Mouse (Mus musculus) layer of hippocampus, adult 8-10 months (tissue): ENCODE measurements around the gene Syt12. TPM values are rescaled to one million over a fixed set of nuclear protein-coding genes. Genes with fewer than 3 reads are reported as not detected.
A peak's percentile ranks its signal among the peaks of the same experiment; 100 is the strongest.

ENCODE experiments used
- DNase-seq, 2 experiments: peaks; one replicate each; pipeline ENCODE4 v3.0.0; 2022; ENCODE audit warnings: low spot score in 2 of 2
- total RNA-seq, 4 experiments: library from RNA; stranded (reverse); gene quantifications; 2 replicates each; pipeline ENCODE4 v1.2.4; 2022

Syt12 gene
- total RNA-seq, 4 experiments from 2014 or later, result 29.2 to 31.3 (median 30.2) TPM

DNA sequence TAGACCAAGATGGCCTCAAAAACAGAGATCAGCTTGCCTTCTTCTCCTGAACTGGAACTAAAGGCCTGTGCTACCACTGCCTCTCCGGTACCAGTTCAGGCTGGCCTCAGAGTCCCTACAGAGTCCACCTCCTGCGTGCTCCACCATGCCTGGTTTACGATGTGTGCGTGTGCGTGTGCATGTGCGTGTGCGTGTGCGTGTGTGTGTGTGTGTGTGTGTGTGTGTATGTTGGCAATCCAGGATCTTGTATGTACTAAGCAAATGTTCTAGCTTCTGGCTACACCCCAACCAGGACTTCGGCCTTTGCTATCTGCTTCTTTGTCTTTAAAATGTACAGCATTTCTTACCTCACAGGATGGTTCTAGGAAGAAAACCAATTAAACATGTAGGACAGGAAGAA lies 28.0 kb downstream of the Syt12 start:
- no peak for DNase-seq

DNA sequence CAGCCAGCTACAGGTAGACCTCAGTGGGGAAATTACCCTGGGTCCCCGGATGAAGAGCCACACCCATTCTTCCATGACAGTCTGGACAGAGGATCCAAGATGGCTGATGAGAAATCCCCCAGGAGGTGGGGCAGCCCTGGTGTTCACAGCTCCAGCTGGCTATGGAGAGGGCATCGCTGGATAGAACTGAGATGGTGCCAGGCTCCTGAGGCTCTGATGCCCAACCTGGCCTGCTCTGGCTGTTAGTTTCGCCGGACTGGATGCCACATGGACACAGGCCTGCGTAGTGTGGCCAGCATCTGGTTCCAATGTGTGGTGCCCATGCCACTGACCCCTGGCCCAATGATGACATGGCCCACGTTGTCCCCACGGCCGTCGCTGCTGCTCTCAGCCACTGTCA lies 29.8 kb downstream of the Syt12 start:
- no peak for DNase-seq

DNA sequence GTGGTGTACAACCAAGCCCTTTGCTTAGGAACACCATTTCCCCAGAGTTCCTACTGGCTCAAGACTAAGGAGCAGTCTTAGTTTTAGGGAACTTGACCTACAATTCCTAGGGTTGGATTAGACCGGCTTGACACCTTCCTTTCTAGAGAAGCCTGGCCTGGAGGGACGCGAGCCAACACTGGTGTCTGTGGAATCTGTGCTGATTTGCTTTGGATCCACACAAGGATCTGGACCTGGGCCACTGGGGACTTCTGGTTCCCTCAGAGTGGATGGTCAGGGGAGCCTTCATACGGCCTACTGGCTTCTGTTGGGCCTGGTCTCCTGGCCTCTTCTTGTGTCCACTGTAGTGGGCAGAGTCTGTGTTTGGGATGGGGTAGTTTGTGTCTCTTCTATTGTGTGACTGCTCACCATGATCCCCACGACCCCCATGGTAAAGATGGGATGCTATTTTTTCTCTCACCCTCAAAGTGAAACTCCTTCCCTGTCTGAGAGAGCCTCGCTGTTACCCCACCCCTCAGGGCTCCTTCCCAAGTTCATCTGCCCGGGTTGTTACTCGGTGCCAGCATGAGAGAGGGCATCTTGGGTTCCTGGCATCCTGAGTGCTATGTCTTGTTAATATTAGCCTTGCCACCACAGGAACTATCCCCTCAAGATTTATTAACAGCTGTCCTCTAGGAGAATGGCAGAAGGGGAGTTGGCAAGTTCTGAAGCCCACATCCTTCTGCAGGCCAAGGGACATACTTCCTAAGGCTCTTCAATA lies 30.4 kb downstream of the Syt12 start:
- no peak for DNase-seq

DNA sequence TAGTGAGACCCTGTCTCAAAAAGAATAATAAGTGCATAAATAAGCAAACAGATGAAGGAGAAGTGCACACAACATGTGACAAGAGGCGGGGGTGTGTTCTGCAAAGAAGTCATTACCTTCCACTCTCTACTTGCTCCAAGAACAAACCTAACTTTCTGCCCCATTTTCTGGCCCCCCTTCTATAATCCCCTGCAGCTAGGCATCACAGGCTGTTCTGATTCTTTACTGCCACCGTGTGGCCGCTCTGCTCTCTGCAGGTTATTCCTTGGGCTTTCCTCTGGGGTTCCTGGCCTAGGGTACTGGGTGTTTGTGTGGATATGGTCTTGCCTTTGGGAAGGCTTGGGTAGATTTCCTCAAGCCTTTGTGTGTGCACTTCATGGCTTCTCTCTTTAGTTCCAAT lies 34.8 kb downstream of the Syt12 start:
- DNase-seq, result peak in 1 of 2 experiments; percentile 70

- DNase-seq, result no peak
These were observed 35.6 kb downstream of the Syt12 start for GRCm38 (mm10) chr19:4441621-4442161.

DNA sequence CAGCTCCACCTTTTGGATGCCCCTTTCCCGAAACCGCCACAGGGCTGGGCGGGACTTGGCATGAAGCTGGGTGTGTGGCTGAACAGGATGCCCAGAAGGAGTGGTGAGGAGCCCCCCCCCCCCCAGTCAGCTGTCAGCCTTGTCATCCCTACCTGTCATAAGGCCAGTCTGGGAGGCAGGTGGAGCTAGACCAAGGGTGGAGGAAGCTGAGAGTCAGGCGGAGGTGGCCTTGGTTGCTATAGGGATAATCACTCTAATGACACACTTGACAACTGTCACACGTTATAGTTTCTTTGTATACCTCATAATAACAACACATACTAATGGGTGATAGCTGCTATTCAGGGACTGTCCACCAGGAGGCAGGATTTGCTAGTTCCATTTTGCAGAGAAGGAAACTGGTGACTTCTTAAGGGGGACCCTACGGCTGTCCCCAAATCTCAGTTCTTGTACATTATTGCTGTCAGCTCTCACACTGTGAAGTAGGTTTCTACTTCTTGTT lies 36.1 kb downstream of the Syt12 start:
- DNase-seq, result peak in 1 of 2 experiments; percentile 54

GRCm38 (mm10) chr19:4440222-4440621 lies 37.0 kb downstream of the Syt12 start:
- DNase-seq, result no peak

DNA sequence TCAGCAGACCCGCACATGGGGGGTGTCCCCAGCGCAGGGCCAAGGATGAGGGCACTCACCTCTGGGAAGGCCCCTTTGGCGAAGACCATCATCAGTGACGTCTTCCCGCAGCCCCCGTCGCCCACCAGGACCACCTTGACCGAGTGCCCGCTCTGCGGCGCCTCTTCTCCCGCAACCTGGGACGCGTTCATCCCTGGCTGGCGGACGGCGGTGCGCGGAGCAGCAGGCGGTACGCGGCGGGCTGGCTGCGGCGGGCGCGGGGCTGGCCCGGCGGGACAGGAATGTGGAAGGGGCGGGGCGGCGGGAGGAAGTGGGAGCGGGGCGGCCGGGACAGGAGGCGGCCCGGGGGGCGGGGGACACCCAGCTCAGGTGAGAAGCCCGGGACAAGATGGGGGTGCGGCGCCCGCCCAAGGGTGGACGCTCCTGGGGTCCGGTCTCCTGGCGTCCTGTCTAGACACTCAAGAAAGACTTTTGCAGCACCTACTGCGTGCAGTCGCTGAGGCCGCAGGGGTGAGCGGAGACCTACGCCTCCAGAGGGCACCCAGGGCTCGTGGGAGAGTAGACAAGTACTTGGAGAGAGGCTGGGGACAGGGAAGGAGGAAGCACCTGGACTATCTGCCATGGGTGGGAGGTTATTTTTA lies 38.0 kb downstream of the Syt12 start, which contains the start of gene Rhod:
Rhod (minus strand) TSS at position 272 of the 641 bp plus-strand sequence.
- DNase-seq, result no peak

- DNase-seq, result no peak
These were observed 38.5 kb downstream of the Syt12 start for GRCm38 (mm10) chr19:4438791-4439160.

DNA sequence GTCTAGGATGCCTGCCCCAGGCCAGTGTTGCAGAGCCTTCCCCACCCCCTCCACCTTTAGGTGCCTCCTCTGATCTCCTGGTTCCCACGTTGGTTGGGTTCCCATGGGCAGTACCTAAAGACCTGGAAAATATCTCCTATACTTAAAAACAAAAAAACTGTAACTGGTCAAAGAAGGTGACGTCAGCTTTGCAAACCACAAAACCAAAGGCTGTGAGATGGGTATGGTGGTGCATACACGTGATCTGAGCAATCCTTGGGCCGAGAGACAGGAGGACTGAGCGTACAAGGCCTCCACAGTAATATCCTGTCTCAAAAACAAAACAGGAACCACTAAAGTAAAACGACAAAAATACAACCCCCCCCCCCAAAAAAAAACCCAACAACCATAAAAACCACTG lies 39.4 kb downstream of the Syt12 start:
- DNase-seq, result no peak

DNA sequence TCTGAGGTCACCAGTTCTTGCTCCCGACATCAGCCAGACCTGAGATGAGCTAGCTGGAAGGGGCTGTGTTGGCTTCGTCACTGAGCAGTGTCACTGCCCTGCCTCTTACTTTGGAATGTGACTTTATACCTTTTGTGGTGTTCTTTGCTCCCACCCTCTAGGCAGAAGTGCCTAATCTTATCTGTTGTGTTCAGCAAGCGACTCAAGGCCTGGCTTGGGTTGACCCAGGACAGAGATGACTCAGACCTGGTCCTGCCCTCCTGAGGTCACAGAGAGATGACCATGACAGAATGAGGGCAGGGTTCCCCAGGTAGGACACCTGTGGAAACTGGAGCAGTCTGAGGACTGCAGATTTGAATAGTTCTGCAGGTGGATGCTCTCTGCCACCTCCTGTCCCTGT lies 41.0 kb downstream of the Syt12 start:
- no peak for DNase-seq

GRCm38 (mm10) chr19:4434999-4435398 lies 42.2 kb downstream of the Syt12 start:
- no peak for DNase-seq

DNA sequence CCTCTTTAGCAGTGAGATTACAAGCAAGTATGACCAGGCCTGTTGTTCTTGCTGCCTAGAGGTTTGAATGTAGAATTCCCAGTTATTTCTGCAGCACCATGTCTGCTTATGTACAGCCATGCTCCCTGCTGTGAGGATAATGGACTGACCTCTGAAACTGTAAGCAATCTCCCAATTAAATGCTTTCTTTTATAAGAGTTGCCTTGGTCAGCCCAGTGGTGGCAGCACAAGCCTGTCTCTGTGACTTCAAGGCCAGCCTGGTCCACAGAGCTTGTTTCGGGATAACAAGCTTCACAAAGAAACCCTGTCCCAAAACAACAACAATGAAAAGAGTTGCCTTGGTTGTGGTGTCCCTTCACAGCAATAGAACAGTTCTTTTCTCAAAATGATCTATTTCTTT lies 43.5 kb downstream of the Syt12 start:
- DNase-seq, result no peak

DNA sequence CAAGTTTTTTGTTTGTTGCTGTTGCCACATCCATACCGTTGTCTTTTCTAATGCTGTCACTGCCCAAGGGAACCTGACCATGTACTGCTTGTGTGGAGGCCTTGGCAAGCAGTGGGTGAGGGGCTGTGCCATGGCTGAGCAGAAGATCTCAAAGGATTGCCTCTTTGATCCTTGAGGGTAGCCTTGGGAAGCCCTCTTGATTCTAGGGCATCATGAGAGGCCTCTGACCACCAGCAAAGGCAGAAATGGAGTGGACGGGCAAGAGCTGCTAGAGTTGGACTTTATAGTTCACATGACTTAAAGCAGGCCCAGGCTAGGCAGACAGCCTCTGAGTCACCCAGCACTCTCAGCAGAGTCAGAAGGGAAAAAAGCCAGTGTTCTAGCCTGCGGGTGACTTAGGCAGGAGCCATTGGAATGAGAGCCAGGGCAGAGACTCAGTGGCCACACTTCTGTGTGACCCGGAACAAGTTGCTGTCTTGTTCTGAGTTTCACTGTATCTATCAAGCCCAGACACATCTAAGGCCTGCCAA lies 47.1 kb downstream of the Syt12 start:
- no peak for DNase-seq

- DNase-seq, result no peak
These were observed 51.5 kb downstream of the Syt12 start for GRCm38 (mm10) chr19:4425610-4426366.

DNA sequence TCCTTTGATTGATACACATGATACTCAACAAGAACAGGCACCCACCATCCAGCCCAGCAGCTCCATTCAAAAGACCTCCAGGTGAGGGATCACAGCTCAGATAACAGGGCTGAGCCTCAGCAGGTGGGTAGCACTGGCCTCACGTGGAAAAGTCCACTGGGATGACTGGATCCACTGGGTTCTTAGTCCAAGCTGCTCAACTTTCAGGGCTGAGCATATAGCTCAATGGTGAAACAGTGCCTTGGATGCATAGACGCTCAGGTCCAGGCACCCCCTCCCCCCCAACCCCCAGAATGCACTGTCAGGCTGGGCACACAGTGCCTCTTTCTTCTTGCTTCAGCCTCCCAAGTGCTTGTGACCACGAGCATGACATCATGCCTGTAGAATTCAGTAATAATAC lies 54.2 kb downstream of the Syt12 start:
- no peak for DNase-seq

GRCm38 (mm10) chr19:4422581-4422980 lies 54.7 kb downstream of the Syt12 start:
- DNase-seq, result no peak

DNA sequence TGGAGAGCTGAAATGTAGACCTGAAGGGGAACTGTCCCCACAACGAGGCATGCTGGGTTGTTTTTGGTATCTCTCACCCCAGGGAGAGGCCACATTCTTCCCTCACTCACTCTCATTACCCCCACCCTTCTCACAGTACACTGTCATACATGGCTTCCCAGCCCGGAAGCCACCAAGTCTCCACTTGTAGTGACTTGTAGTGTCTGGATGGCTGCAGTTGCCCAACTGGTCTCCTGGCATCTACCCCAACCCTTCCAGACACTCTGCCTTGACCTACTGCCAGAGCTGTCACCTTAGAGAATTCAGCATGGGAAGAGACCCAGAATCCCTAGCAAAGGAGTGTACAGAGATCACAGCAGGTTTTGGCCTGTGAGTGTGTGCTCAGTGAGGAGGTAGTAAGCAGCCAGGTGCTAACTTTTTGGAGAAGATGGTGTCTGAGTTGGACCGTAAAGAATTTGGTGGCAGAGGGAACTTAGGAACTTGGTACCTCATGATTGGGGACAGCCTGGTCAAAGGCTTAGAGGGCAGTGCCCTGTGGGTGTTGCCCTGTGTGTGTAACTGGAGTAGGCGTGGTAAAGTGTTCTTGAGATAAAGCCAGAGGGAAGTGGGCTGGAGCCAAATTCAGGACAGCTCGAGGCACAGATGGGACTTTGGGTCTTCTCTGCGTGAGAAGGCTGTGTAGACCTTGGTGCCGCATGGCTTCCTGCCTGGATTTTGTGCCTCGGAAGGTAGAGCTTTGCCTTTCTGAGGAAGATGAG lies 56.9 kb downstream of the Syt12 start:
- DNase-seq, result no peak

DNA sequence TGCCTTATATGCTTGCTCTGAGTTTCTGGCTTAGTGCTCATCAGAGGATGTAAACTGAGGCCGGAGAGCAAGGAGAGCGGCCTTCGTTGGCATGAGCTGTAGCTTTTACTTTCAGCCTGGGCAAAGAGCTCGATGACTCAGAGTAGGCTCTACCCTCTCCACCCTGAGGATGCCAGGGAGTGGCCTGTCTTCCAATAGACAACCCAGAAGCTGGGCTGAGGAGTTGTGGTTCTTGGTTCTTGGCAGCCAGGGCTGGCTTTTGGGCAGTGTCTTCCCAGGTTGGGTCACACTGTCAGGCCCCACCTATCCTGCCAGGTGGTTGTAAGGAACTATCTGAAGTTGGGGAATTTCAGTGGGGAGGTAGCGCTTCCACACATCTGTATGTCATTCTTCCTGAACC lies 57.5 kb downstream of the Syt12 start:
- no peak for DNase-seq

DNA sequence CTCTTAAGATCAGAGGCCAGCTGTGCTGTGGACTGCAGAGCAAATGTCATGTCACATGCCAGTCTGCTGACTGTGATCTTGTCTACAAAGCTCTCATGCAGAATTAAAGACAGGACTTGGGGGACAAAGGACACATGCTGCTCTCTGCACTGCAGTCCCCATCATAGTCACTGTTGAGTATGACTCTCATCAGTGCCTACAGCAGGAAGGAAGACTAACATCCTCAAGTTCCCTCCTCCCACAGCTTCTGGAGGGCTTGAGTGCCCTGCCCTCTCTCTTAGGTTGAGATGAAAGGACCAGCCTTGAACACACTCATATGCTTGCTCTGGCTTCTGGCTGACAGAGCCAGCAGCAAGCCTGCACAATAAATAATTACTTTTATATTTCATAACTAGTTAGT lies 59.5 kb downstream of the Syt12 start:
- DNase-seq, result no peak

GRCm38 (mm10) chr19:4417183-4417582 lies 60.1 kb downstream of the Syt12 start:
- peak in 1 of 2 experiments; percentile 51 for DNase-seq
